11 mouse cellular contexts compared by ENCODE assay signal in the genomic region with DNA sequence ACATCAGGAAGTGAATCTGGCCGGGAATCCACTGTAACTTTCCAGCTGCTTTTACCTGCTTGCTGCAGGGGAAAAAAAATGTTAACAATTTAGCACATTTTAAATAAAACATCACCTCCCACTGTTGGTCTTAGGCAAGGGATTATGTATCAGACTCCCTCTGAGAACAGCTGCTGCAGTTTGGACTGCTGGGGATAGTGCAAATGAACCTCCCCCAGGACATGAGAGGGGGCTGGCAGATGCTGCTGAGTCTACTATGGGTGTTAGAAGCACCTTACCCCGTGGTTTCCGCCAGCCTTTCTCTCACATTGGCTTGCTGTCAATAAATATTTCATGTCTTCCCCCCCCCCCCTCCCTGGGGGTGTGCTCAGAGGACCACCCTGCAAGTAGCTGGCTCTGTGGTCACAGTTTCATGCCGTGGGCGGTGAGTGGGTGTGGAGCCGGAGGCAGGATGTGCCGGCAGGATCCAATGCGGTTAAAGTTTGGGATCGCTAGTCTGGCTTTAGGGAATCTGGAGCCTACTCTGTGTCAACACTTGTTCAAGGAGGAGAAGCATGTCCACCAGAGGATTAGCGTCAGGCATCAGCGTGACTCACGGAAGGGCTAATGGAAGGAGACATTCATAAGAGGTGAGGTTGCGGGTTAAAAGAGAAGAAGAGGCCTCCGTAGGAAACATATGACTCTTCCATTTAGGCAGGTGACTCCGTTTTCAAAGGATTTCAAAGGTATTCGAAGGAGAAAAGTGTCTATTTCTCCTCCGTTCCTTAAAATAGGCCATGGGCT. TPM values are rescaled to one million over a fixed set of nuclear protein-coding genes. Genes with fewer than 3 reads are reported as not detected.
DNase-seq lines count a peak whose midpoint lies in the region; ATAC-seq lines count a peak whose summit lies in the region.
"Had no signal": no experiment of that assay in that cellular context is flagged by ENCODE, and none has a peak within 500 bp of the region (broad histone marks: within the 10 kb centered on the region; RNA-seq: fewer than 3 reads in every experiment).

No protein-coding gene starts in this region.

- peak overlapping the region; percentile 21; the same call in 1 of the 2 replicates for H3K4me2 ChIP-seq in hindbrain, embryonic 12.5 days (replicated peaks)
- no peak overlapping the region for H3K4me2 ChIP-seq in hindbrain, embryonic 16.5 days (ENCODE audit: low read length)
- H3K4me2 ChIP-seq in midbrain, embryonic 16.5 days (ENCODE audit: low read length): no peak overlapping the region
- peak overlapping the region; percentile 20 for H3K4me2 ChIP-seq in neural tube, embryonic 13.5 days

- peaks cover 7% of the 10 kb centered on the region for H3K4me1 ChIP-seq in hindbrain, embryonic 12.5 days
- no peaks in the 10 kb centered on the region for H3K4me1 ChIP-seq in hindbrain, embryonic 16.5 days (ENCODE audit: control insufficient read depth, insufficient read depth, low read depth, low read length)
- peaks cover 13% of the 10 kb centered on the region for H3K4me1 ChIP-seq in midbrain, embryonic 10.5 days
- peaks cover 12% of the 10 kb centered on the region for H3K4me1 ChIP-seq in midbrain, embryonic 16.5 days (ENCODE audit: control insufficient read depth, insufficient read depth, low read length)
- H3K4me1 ChIP-seq in neural tube, embryonic 13.5 days (replicated peaks): peaks cover 21% of the 10 kb centered on the region

- no peak overlapping the region for H3K9ac ChIP-seq in hindbrain, embryonic 12.5 days
- H3K9ac ChIP-seq in hindbrain, embryonic 16.5 days (ENCODE audit: low read depth, low read length): no peak overlapping the region
- no peak overlapping the region for H3K9ac ChIP-seq in midbrain, embryonic 16.5 days (ENCODE audit: low read depth, low read length)
- no peak overlapping the region for H3K9ac ChIP-seq in neural tube, embryonic 13.5 days

- no peak for ATAC-seq in hindbrain, embryonic 12.5 days (ENCODE audit: low FRiP score)
- no peak for ATAC-seq in hindbrain, embryonic 16.5 days
- no peak for ATAC-seq in midbrain, embryonic 16.5 days
- ATAC-seq in neural tube, embryonic 13.5 days (ENCODE audit: low read depth): no peak; the same call in 1 of the 2 replicates

- no peaks in the 10 kb centered on the region for H3K9me3 ChIP-seq in hindbrain, embryonic 12.5 days (replicated peaks)
- no peaks in the 10 kb centered on the region for H3K9me3 ChIP-seq in hindbrain, embryonic 16.5 days (ENCODE audit: control insufficient read depth, low read length)
- H3K9me3 ChIP-seq in midbrain, embryonic 10.5 days (replicated peaks): no peaks in the 10 kb centered on the region
- no peaks in the 10 kb centered on the region for H3K9me3 ChIP-seq in midbrain, embryonic 16.5 days (replicated peaks; ENCODE audit: control insufficient read depth, low read length, poor library complexity, severe bottlenecking)
- H3K9me3 ChIP-seq in neural tube, embryonic 13.5 days: no peaks in the 10 kb centered on the region

- H3K4me3 ChIP-seq in hindbrain, embryonic 12.5 days: no peak overlapping the region
- H3K4me3 ChIP-seq in hindbrain, embryonic 16.5 days (ENCODE audit: low read length): no peak overlapping the region
- 0 out of 2 replicates have a peak overlapping the region, but pooled peaks have one; percentile 24 for H3K4me3 ChIP-seq in midbrain, embryonic 10.5 days
- no peak overlapping the region for H3K4me3 ChIP-seq in midbrain, embryonic 16.5 days (ENCODE audit: low read depth, low read length)
- H3K4me3 ChIP-seq in neural tube, embryonic 13.5 days: no peak overlapping the region

- WGBS in hindbrain, embryonic 12.5 days: 35% methylated on average over 17 of the region's 17 CpGs
- 37% methylated on average over 17 of the region's 17 CpGs for WGBS in hindbrain, embryonic 16.5 days
- WGBS in midbrain, embryonic 10.5 days: 28% methylated on average over 17 of the region's 17 CpGs
- 31% methylated on average over 17 of the region's 17 CpGs for WGBS in midbrain, embryonic 16.5 days
- WGBS in neural tube, embryonic 13.5 days: 40% methylated on average over 17 of the region's 17 CpGs

- H3K27ac ChIP-seq in hindbrain, embryonic 12.5 days: no peak overlapping the region
- H3K27ac ChIP-seq in hindbrain, embryonic 16.5 days (ENCODE audit: low read depth, low read length): no peak overlapping the region
- H3K27ac ChIP-seq in midbrain, embryonic 10.5 days (replicated peaks): no peak overlapping the region
- no peak overlapping the region for H3K27ac ChIP-seq in midbrain, embryonic 16.5 days (ENCODE audit: low read length)
- no peak overlapping the region for H3K27ac ChIP-seq in neural tube, embryonic 13.5 days (replicated peaks)

- 0 out of 2 replicates have a peak, but pooled peaks cover 2% of the 10 kb centered on the region for H3K27me3 ChIP-seq in hindbrain, embryonic 12.5 days
- no peaks in the 10 kb centered on the region for H3K27me3 ChIP-seq in hindbrain, embryonic 16.5 days (replicated peaks; ENCODE audit: control insufficient read depth, insufficient read depth, low read length)
- H3K27me3 ChIP-seq in midbrain, embryonic 10.5 days (ENCODE audit: low read depth, poor library complexity, severe bottlenecking): peaks cover 15% of the 10 kb centered on the region
- no peaks in the 10 kb centered on the region; the same call in 1 of the 2 replicates for H3K27me3 ChIP-seq in midbrain, embryonic 16.5 days (ENCODE audit: control insufficient read depth, insufficient read depth, low read depth, low read length)
- H3K27me3 ChIP-seq in neural tube, embryonic 13.5 days: no peaks in the 10 kb centered on the region; the same call in 1 of the 2 replicates

- DNase-seq in midbrain, embryonic 10.5 days (ENCODE audit: low spot score): no peak
- DNase-seq in heart, postnatal 10 days: peak; percentile 2 to 21
- DNase-seq in right cerebral cortex, postnatal 25 days: no peak
- no peak for DNase-seq in MN1 (ENCODE audit: low spot score)
- DNase-seq: spleen, adult 18-20 months had no signal

- H3K36me3 ChIP-seq in hindbrain, embryonic 12.5 days: no peaks in the 10 kb centered on the region
- H3K36me3 ChIP-seq in hindbrain, embryonic 16.5 days (ENCODE audit: control insufficient read depth, insufficient read depth, low read length): no peaks in the 10 kb centered on the region
- no peaks in the 10 kb centered on the region for H3K36me3 ChIP-seq in midbrain, embryonic 10.5 days
- H3K36me3 ChIP-seq in midbrain, embryonic 16.5 days (ENCODE audit: control insufficient read depth, insufficient read depth, low read length): no peaks in the 10 kb centered on the region
- no peaks in the 10 kb centered on the region for H3K36me3 ChIP-seq in neural tube, embryonic 13.5 days

- intact Hi-C loops in heart, postnatal 10 days (cut with DNase I): no loop called here

RNA-seq across cellular contexts. Expression of a gene that starts 29.9 kb away (rescaled TPM):
- 0.75 and 1.2 TPM in 2 replicates for polyA plus RNA-seq in hindbrain, embryonic 12.5 days (2016; fragmentation: Nextera tagmentation; extraction: Ambion mirVana)
- polyA plus RNA-seq in hindbrain, embryonic 16.5 days (2015; fragmentation: Nextera tagmentation; extraction: Ambion mirVana): 2.2 and 2.9 TPM in 2 replicates
- 0.07 and 0.10 TPM in 2 replicates for polyA plus RNA-seq in midbrain, embryonic 10.5 days (2016; fragmentation: Nextera tagmentation; extraction: Ambion mirVana)
- polyA plus RNA-seq in midbrain, embryonic 16.5 days (2015; fragmentation: Nextera tagmentation; extraction: Ambion mirVana): 0.85 and 1.4 TPM in 2 replicates
- total RNA-seq in heart, postnatal 10 days (2021): not detected
- 1.3 and 2.2 TPM in 2 replicates for polyA plus RNA-seq in neural tube, embryonic 13.5 days (2015; fragmentation: Nextera tagmentation; extraction: Ambion mirVana)
- total RNA-seq: granulocyte monocyte progenitor cell, adult 5-6 weeks; MEL had no signal

RNA-seq across cellular contexts. Expression of a gene that starts 45.2 kb away (rescaled TPM):
- polyA plus RNA-seq in hindbrain, embryonic 12.5 days (2016; fragmentation: Nextera tagmentation; extraction: Ambion mirVana): 1.7 and 2.9 TPM in 2 replicates
- polyA plus RNA-seq in hindbrain, embryonic 16.5 days (2015; fragmentation: Nextera tagmentation; extraction: Ambion mirVana): 1.6 and 2.1 TPM in 2 replicates
- 0.37 and 0.71 TPM in 2 replicates for polyA plus RNA-seq in midbrain, embryonic 10.5 days (2016; fragmentation: Nextera tagmentation; extraction: Ambion mirVana)
- 2.6 and 2.9 TPM in 2 replicates for polyA plus RNA-seq in midbrain, embryonic 16.5 days (2015; fragmentation: Nextera tagmentation; extraction: Ambion mirVana)
- total RNA-seq in heart, postnatal 10 days (2021): not detected
- 0.61 TPM in 2 replicates for polyA plus RNA-seq in neural tube, embryonic 13.5 days (2015; fragmentation: Nextera tagmentation; extraction: Ambion mirVana)
- total RNA-seq: granulocyte monocyte progenitor cell, adult 5-6 weeks; MEL had no signal

Comparison
In these comparisons a context has a peak if more than half of its experiments do, and no peak if none do; other contexts are left out.
1. H3K4me2 ChIP-seq: peak in hindbrain, embryonic 12.5 days (single experiment) and neural tube, embryonic 13.5 days (single experiment); none in hindbrain, embryonic 16.5 days (single experiment) and midbrain, embryonic 16.5 days (single experiment).
2. DNase-seq: peak in heart, postnatal 10 days (2 of 2); none in midbrain, embryonic 10.5 days (single experiment), right cerebral cortex, postnatal 25 days (single experiment) and MN1 (single experiment).